Comparison of ENCODE assay signal across 9 mouse cellular contexts in genomic region chr17:8367514-8368480, GRCm38 (mm10). TPM values are rescaled to one million over a fixed set of nuclear protein-coding genes. Genes with fewer than 3 reads are reported as not detected.
DNase-seq lines count a peak whose midpoint lies in the region; ATAC-seq and TF ChIP-seq lines count a peak whose summit lies in the region.
"Had no signal": no experiment of that assay in that cellular context is flagged by ENCODE, and none has a peak within 500 bp of the region (broad histone marks: within the 10 kb centered on the region; RNA-seq: fewer than 3 reads in every experiment).

No protein-coding gene starts in this region.

- no peak for DNase-seq in heart, postnatal 25 days (ENCODE audit: low spot score)
- peak; percentile 79 for DNase-seq in forebrain, postnatal 0 days
- DNase-seq in spleen, postnatal 36 days (ENCODE audit: low spot score in 2 of 2) = no peak
- DNase-seq in adrenal gland, adult (ENCODE audit: inconsistent age in 2 of 2, low spot score in 1 of 2) = no peak
- DNase-seq in lung, postnatal 25 days (ENCODE audit: low spot score) = no peak

- peak overlapping the region; percentile 34; the same call in 1 of the 2 replicates for H3K4me2 ChIP-seq in heart, embryonic 16.5 days (ENCODE audit: low read depth, low read length)
- H3K4me2 ChIP-seq in forebrain, postnatal 0 days (ENCODE audit: low read depth) = peak overlapping the region; percentile 42
- H3K4me2 ChIP-seq in limb, embryonic 12.5 days = peak overlapping the region; percentile 30
- peak overlapping the region; percentile 25; the same call in 1 of the 2 replicates for H3K4me2 ChIP-seq in stomach, embryonic 15.5 days

- 32% methylated on average over 20 of the region's 20 CpGs for WGBS in heart, embryonic 16.5 days
- WGBS in forebrain, postnatal 0 days = 6% methylated on average over 20 of the region's 20 CpGs
- WGBS in limb, embryonic 12.5 days = 17% methylated on average over 20 of the region's 20 CpGs
- 23% methylated on average over 20 of the region's 20 CpGs for WGBS in stomach, embryonic 15.5 days

- no peak for ATAC-seq in heart, embryonic 16.5 days (replicated peaks; ENCODE audit: extremely low read depth, insufficient read depth, low FRiP score)
- peak; percentile 32 for ATAC-seq in forebrain, postnatal 0 days
- ATAC-seq in limb, embryonic 12.5 days (ENCODE audit: insufficient number of reproducible peaks, insufficient read depth, low FRiP score, low TSS enrichment, low read depth) = no peak
- no peak for ATAC-seq in stomach, embryonic 15.5 days (ENCODE audit: insufficient read depth, low FRiP score, low read depth)

- H3K36me3 ChIP-seq in heart, embryonic 16.5 days (ENCODE audit: control insufficient read depth, insufficient read depth) = no peaks in the 10 kb centered on the region
- H3K36me3 ChIP-seq in forebrain, postnatal 0 days (ENCODE audit: insufficient read depth) = no peaks in the 10 kb centered on the region
- H3K36me3 ChIP-seq in limb, embryonic 12.5 days = no peaks in the 10 kb centered on the region
- no peaks in the 10 kb centered on the region for H3K36me3 ChIP-seq in stomach, embryonic 15.5 days

- H3K4me3 ChIP-seq in heart, embryonic 16.5 days (ENCODE audit: low read length) = no peak overlapping the region
- H3K4me3 ChIP-seq in forebrain, postnatal 0 days (ENCODE audit: low read depth, low read length) = no peak overlapping the region
- no peak overlapping the region for H3K4me3 ChIP-seq in limb, embryonic 12.5 days (replicated peaks)
- no peak overlapping the region for H3K4me3 ChIP-seq in stomach, embryonic 15.5 days (replicated peaks)

- no peak overlapping the region; the same call in 1 of the 2 replicates for H3K27ac ChIP-seq in heart, embryonic 16.5 days (ENCODE audit: low read length)
- H3K27ac ChIP-seq in forebrain, postnatal 0 days (ENCODE audit: low read depth, low read length) = peak overlapping the region; percentile 98
- peak overlapping the region; percentile 73 for H3K27ac ChIP-seq in limb, embryonic 12.5 days
- no peak overlapping the region; the same call in 1 of the 2 replicates for H3K27ac ChIP-seq in stomach, embryonic 15.5 days

- H3K9ac ChIP-seq in heart, embryonic 16.5 days (ENCODE audit: low read length) = peak overlapping the region; percentile 16
- H3K9ac ChIP-seq in forebrain, postnatal 0 days = peak overlapping the region; percentile 58
- H3K9ac ChIP-seq in limb, embryonic 12.5 days (replicated peaks) = peak overlapping the region; percentile 31; the same call in 1 of the 2 replicates
- no peak overlapping the region for H3K9ac ChIP-seq in stomach, embryonic 15.5 days

- H3K27me3 ChIP-seq in heart, embryonic 16.5 days (ENCODE audit: control insufficient read depth, insufficient read depth, low read length) = peaks cover 15% of the 10 kb centered on the region
- H3K27me3 ChIP-seq in forebrain, postnatal 0 days (ENCODE audit: insufficient read depth, low read length) = no peaks in the 10 kb centered on the region
- no peaks in the 10 kb centered on the region for H3K27me3 ChIP-seq in limb, embryonic 12.5 days
- no peaks in the 10 kb centered on the region for H3K27me3 ChIP-seq in stomach, embryonic 15.5 days (replicated peaks)

- peaks cover 16% of the 10 kb centered on the region for H3K4me1 ChIP-seq in heart, embryonic 16.5 days (ENCODE audit: control insufficient read depth, insufficient read depth, low read length)
- H3K4me1 ChIP-seq in forebrain, postnatal 0 days (ENCODE audit: insufficient read depth) = peaks cover 48% of the 10 kb centered on the region
- peaks cover 45% of the 10 kb centered on the region for H3K4me1 ChIP-seq in limb, embryonic 12.5 days (replicated peaks)
- peaks cover 23% of the 10 kb centered on the region for H3K4me1 ChIP-seq in stomach, embryonic 15.5 days

- intact Hi-C loops in heart, postnatal 25 days (cut with DNase I) = no loop called here

- no peak for TF ChIP-seq CTCF in forebrain, postnatal 0 days (IDR thresholded peaks at IDR 0.05; ENCODE audit: low read depth)

- no peaks in the 10 kb centered on the region for H3K9me3 ChIP-seq in heart, embryonic 16.5 days (replicated peaks; ENCODE audit: control insufficient read depth, low read length)
- H3K9me3 ChIP-seq in forebrain, postnatal 0 days (ENCODE audit: low read length) = no peaks in the 10 kb centered on the region
- H3K9me3 ChIP-seq in limb, embryonic 12.5 days = no peaks in the 10 kb centered on the region
- no peaks in the 10 kb centered on the region for H3K9me3 ChIP-seq in stomach, embryonic 15.5 days

RNA-seq across cellular contexts. Expression of gene T2, which starts 12.0 kb away (rescaled TPM):
- 1.3 and 2.3 TPM in 2 replicates for polyA plus RNA-seq in heart, embryonic 16.5 days (2015; fragmentation: Nextera tagmentation; extraction: Ambion mirVana)
- under 1 TPM; 0.31 to 0.47 TPM for total RNA-seq in heart, postnatal 25 days (2021)
- total RNA-seq in forebrain, postnatal 0 days (2014; rRNA removed) = 0.69 and 1.8 TPM in 2 replicates
- 0.51 and 0.60 TPM in 2 replicates for polyA plus RNA-seq in forebrain, postnatal 0 days (2015; fragmentation: Nextera tagmentation; extraction: Ambion mirVana)
- polyA plus RNA-seq in limb, embryonic 12.5 days (2016; fragmentation: Nextera tagmentation; extraction: Ambion mirVana) = 1.4 and 1.6 TPM in 2 replicates
- polyA plus RNA-seq in stomach, embryonic 15.5 days (2015; fragmentation: Nextera tagmentation; extraction: Ambion mirVana) = 0.48 and 0.49 TPM in 2 replicates
- total RNA-seq: neutrophil, adult 5-6 weeks had no signal

RNA-seq across cellular contexts. Expression of gene Prr18, which starts 30.5 kb away (rescaled TPM):
- polyA plus RNA-seq in heart, embryonic 16.5 days (2015; fragmentation: Nextera tagmentation; extraction: Ambion mirVana) = 0.21 and 0.30 TPM in 2 replicates
- under 1 TPM; 0.25 to 0.44 TPM for total RNA-seq in heart, postnatal 25 days (2021)
- 22.8 and 24.0 TPM in 2 replicates for total RNA-seq in forebrain, postnatal 0 days (2014; rRNA removed)
- polyA plus RNA-seq in forebrain, postnatal 0 days (2015; fragmentation: Nextera tagmentation; extraction: Ambion mirVana) = 11.1 and 15.6 TPM in 2 replicates
- polyA plus RNA-seq in limb, embryonic 12.5 days (2016; fragmentation: Nextera tagmentation; extraction: Ambion mirVana) = 0.54 and 0.60 TPM in 2 replicates
- polyA plus RNA-seq in stomach, embryonic 15.5 days (2015; fragmentation: Nextera tagmentation; extraction: Ambion mirVana) = 0.55 and 0.57 TPM in 2 replicates

RNA-seq across cellular contexts. Expression of gene Sft2d1, which starts 56.9 kb away (rescaled TPM):
- polyA plus RNA-seq in heart, embryonic 16.5 days (2015; fragmentation: Nextera tagmentation; extraction: Ambion mirVana) = 53.6 and 61.0 TPM in 2 replicates
- 10 to 100 TPM; 15.9 to 17.6 TPM for total RNA-seq in heart, postnatal 25 days (2021)
- total RNA-seq in forebrain, postnatal 0 days (2014; rRNA removed) = 119 and 138 TPM in 2 replicates
- 196 and 226 TPM in 2 replicates for polyA plus RNA-seq in forebrain, postnatal 0 days (2015; fragmentation: Nextera tagmentation; extraction: Ambion mirVana)
- polyA plus RNA-seq in limb, embryonic 12.5 days (2016; fragmentation: Nextera tagmentation; extraction: Ambion mirVana) = 58.7 and 62.4 TPM in 2 replicates
- polyA plus RNA-seq in stomach, embryonic 15.5 days (2015; fragmentation: Nextera tagmentation; extraction: Ambion mirVana) = 72.2 and 75.6 TPM in 2 replicates

Comparison
In these comparisons a context has a peak if more than half of its experiments do, and no peak if none do; other contexts are left out.
1. H3K27ac ChIP-seq: peak in forebrain, postnatal 0 days (single experiment) and limb, embryonic 12.5 days (single experiment); none in heart, embryonic 16.5 days (single experiment) and stomach, embryonic 15.5 days (single experiment).
2. Peak in every context shown above with its lines, with median percentiles within 50 percentile points of each other: H3K4me2 ChIP-seq.